Mouse (Mus musculus) cerebellum, postnatal 14 days (tissue): ENCODE measurements at regions not wholly inside any gene's neighbourhood (a gene's known extent, or its start where the extent isn't known, plus 50 kb on each side); places are given as distances from the start of the nearest gene placed in this dataset.

Experiments used
- DNase-seq, 2 experiments: peaks; one replicate each; pipeline ENCODE4 v3.0.0; 2021; ENCODE audit warnings: mixed read lengths in 2 of 2

DNA sequence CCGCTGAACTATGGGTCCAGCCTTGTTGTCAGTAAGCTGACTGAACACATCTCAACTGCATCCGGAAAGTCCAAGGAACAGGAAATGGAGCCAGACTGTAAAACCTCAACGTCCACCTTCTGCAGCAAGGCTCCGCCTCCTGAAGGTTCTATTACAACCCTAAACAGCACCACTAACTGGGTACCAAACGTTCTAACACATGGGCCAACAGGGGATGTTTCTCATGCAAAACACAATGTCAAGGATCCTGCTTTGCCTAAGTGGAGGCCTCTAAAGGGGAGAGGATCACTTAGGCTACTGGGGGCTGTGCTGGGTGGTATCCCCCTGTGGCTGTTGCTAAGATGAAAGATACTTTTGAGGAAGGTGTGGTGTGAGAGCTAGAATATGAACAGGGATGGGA is 51.0 kb upstream of the Stt3b start:
- DNase-seq, result no peak

GRCm38 (mm10) chr9:115361881-115362280 is 51.7 kb upstream of the Stt3b start:
- no peak for DNase-seq

GRCm38 (mm10) chr9:115362486-115362885 is 52.3 kb upstream of the Stt3b start:
- DNase-seq, result no peak

GRCm38 (mm10) chr9:115364919-115365861 is 55.0 kb upstream of the Stt3b start:
- DNase-seq, result no peak

GRCm38 (mm10) chr9:115367808-115368207 is 57.6 kb upstream of the Stt3b start:
- no peak for DNase-seq

- DNase-seq, result peak; percentile 49 to 54
Measured at GRCm38 (mm10) chr9:115380276-115380675, 70.1 kb upstream of the Stt3b start.

GRCm38 (mm10) chr9:115382824-115383475 is 72.7 kb upstream of the Stt3b start:
- DNase-seq, result no peak

GRCm38 (mm10) chr9:115383935-115384334 is 73.7 kb upstream of the Stt3b start:
- peak in 1 of 2 experiments; percentile 34 for DNase-seq

DNA sequence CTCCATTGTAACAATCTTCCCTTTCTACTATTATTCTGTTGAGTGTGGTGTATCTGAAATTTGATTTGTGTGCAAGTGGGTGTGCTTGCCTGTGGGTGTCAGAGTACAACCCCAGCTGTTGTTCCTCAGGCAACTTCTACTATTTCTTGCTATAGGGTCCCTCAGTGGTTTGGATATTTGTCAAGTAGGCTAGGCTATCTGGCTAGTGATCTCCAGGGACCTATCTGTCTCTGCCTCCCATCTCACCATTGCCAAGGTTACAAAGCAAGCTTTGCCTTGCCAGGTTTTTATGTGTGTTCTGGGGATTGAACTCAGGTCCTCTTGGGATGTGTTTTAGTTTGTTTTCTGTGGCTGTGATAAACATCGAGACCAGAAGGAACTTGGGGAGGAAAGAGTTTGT is 74.1 kb upstream of the Stt3b start:
- DNase-seq, result no peak

- DNase-seq, result peak in 1 of 2 experiments; percentile 9
Measured at GRCm38 (mm10) chr9:115387471-115388360, 77.5 kb upstream of the Stt3b start.

DNA sequence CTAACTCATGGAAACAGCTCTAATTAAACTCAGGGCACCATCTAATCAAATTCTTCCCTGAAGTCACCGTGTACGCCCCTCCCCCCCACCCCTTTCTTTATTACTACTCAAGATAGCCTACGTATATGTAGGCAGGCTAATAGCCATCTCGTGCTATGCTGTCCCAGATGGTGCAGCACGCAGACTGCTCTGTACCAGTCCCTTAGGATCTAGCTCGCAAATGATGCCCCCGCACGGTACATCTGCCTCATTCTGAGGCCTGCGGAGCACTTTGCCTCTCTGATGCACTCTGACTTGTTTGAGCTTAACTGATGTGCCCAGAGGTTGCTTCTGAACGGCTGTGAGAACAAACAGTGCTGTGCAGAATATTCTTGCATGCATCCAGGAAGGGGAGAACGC is 78.1 kb upstream of the Stt3b start:
- no peak for DNase-seq

- DNase-seq, result no peak
Measured at GRCm38 (mm10) chr9:115389082-115389481, 78.9 kb upstream of the Stt3b start.

- peak; percentile 77 to 81 for DNase-seq
Measured at GRCm38 (mm10) chr9:115390880-115391281, 80.7 kb upstream of the Stt3b start.

GRCm38 (mm10) chr9:115395511-115395910 is 85.3 kb upstream of the Stt3b start:
- no peak for DNase-seq

DNA sequence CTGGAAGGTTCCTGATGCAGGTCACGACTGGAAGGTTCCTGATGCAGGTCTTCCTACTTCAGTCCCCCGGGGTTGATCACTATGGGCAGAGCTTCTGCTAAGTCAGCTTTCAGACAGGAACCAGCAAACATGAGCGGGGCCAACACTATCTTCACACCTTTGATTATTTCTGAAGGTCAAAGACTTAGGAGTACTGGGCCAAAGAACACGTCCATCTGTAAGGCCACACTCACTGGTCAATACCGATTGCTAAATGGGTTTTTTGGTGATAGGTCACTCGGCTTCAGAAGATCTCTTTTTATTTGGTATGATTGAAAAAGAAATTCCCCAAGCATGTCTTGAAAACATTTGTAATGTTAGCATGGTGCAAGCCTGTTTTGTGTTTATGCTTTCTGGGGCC is 90.2 kb upstream of the Stt3b start:
- no peak for DNase-seq

DNA sequence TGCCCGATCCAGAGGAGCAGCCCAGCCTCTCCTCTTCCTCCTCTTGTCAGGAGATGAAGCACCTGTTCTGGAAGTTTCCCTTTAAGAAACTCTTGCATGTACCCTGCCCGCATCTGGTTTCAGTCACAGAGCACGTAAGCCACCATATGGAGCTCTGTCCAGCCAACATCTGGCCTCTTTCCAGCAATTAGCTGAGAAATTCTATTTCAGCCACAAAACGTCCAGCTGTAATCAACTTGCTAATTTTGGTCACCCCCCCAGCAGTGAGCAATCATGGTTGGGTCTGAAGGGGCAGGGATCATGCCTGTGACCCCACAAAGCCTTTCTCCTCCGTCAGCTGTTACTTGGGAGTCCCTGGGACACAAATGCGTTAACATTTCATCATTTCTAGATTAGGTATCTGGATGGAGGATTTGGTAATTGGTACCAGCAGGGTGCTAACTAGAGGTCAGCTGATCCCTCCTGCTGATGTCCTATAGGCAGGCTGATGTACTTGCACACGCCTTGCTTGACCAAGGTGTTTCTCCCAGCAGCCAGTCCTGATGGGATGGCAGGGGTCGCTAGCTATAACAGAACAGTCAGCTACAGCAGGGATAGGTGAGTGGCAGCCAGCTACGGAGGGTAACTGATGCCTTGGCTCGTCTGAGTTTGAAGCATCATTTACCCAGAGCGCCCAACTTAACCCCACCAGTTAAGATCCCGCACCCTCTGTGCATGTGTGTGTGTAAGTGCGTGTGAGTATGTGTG is 91.4 kb upstream of the Stt3b start:
- DNase-seq, result no peak

GRCm38 (mm10) chr9:115402661-115403060 is 92.4 kb upstream of the Stt3b start:
- DNase-seq, result no peak

DNA sequence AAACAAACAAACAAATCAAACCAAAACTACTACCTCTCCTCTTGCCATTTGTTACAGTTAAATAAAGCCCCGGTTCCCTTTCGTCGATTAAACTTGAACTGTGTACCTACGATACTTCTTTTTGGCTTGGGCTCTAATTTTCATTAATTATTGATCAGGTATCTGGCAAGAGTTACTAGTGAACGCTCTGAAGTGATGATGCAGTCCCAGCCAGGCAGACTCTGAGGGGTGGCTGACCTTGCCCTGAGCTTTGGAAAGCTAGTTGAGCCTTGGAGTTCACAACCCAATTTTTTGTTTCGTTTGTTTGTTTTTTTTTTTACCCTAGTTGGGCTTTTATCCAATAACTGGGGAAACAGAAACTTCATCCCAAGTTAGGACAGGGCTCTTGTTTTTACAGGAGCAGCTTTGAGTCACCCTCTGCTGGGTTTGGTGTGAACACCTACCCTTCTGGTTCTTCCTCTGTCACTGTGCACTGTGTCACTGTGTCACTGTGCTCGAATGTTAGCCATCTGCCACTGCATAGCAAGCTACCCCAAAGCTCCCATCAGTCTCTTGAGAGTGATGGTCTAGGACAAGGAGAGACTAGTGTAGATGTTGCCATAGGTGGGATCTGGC is 93.2 kb upstream of the Stt3b start:
- no peak for DNase-seq

DNA sequence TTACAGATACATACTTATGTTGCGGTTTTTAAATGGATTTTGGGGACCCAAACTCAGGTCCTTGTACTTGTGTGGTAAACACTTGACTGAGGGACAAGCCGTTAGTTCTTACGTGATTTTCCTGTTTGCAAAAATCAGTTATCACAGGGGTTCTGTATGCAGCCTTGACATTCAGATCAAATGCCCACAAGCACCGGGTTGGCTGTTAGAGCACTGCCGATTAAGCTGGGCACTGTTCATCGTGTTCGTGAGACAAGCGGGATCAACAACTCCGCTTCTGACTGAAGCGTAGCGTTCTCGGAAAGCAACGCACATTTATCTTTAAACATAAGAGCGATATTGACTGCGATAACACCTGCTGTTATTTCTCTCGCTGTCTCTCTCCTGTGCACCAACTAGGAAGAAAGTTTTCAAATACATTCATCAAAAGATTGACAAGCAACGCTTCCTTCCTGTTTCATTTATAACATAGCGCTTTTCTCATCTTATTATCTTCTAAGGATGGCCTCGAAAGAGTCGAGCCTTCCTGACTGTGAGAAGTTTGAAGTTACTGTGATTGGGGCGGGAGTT is 97.8 kb upstream of the Stt3b start:
- no peak for DNase-seq

DNA sequence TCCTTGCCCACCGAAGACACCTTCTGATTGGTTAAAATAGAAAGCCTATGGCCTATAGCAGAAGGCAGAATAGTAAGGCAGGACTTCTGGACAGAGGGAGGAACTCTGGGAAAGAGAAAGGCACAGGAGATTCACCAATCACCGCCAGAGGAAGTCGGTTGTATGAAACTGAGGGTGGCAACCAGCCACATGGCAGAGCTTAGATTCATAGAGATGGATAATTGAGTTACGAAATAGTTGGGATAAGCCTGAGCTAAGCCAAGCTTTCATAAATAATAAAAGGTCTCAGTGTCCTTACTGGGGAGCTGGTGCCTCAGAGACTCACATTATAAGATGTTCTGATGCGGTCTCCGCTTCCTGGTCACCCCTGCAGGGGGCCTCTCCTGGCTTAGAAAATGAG is 98.7 kb upstream of the Stt3b start:
- no peak for DNase-seq

- no peak for DNase-seq
Measured at GRCm38 (mm10) chr9:115414190-115414589, 104.0 kb upstream of the Stt3b start.

DNA sequence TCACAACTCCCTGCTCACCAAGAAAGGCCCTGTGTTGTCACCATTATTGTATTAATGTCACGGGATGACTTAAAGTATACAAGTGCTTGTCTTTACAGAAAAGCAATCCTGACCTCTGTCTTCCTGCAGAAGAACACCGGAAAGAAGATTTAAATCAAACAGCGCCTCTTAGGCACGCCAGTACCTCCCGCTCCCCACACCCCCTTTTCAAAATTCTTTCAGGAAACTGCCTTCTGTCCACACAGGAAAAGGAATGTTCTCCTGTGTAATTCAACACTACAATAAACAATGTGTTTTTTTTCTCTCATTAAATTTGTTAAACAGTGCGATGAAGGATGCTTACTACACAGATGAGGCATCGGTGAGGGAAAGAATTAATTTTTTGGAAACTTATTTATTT is 112.6 kb upstream of the Stt3b start:
- no peak for DNase-seq
